Mouse (Mus musculus) small intestine, adult 2 months (tissue): Measurements from ENCODE around the gene Mast1. TPM values are rescaled to one million over a fixed set of nuclear protein-coding genes. Genes with fewer than 3 reads are reported as not detected.
A peak's percentile ranks its signal among the peaks of the same experiment; 100 is the strongest.

ENCODE experiments used
- H3K27ac ChIP-seq: fragments of 200-500 bp; 2 replicates; pipeline ENCODE4 v1.5.1; 2012; ENCODE audit warnings: low read depth, low read length, control low read depth, inconsistent platforms; ENCODE audit not compliant: insufficient read depth
- H3K27me3 ChIP-seq: fragments of 200-500 bp; 2 replicates; pipeline ENCODE4 v1.6.1; 2012; ENCODE audit warnings: mild to moderate bottlenecking, moderate library complexity, low read length, inconsistent platforms; ENCODE audit not compliant: control insufficient read depth, insufficient read depth
- H3K36me3 ChIP-seq: fragments of 200-500 bp; 2 replicates; pipeline ENCODE4 v1.6.1; 2012; ENCODE audit warnings: mild to moderate bottlenecking, low read length, control low read depth, inconsistent platforms; ENCODE audit not compliant: control insufficient read depth, insufficient read depth
- H3K4me1 ChIP-seq: fragments of 200-500 bp; 2 replicates; pipeline ENCODE4 v1.6.1; 2012; ENCODE audit warnings: low read length, inconsistent platforms, mixed read lengths; ENCODE audit not compliant: control insufficient read depth, insufficient read depth, insufficient read length
- H3K4me3 ChIP-seq: fragments of 200-500 bp; 2 replicates; pipeline ENCODE4 v1.5.1; 2012; ENCODE audit warnings: low read depth, mild to moderate bottlenecking, control low read depth, inconsistent platforms, low read length, moderate library complexity
- CTCF ChIP-seq: fragments of 200-500 bp; IDR thresholded peaks from 2 replicates; pipeline ENCODE4 v1.5.1; 2012; ENCODE audit warnings: low read depth, mild to moderate bottlenecking, control low read depth, inconsistent platforms, low read length, moderate library complexity, mixed read lengths; ENCODE audit not compliant: insufficient replicate concordance, insufficient read length; ENCODE audit errors: extremely low read depth
- POLR2A ChIP-seq: fragments of 200-500 bp; IDR thresholded peaks from 2 replicates; pipeline ENCODE4 v1.6.1; 2012; ENCODE audit warnings: low read depth, mild to moderate bottlenecking, control low read depth, inconsistent platforms, low read length, moderate library complexity
- WGBS: fragments of 180-500 bp; shearing (Covaris S2); methylation state at CpG from one replicate; pipeline ENCODE4 v1.1.7; 2018; 5-methylcytosine and 5-hydroxymethylcytosine counted together
- polyA plus RNA-seq: library from polyadenylated mRNA; depleted of rRNA; stranded (reverse); fragments of >200 nt; gene quantifications from 2 replicates; pipeline ENCODE4 v1.2.3, GENCODE M21; 2012; rRNA removed

Mast1 gene
- 0.50 and 0.71 TPM in 2 replicates for polyA plus RNA-seq

GRCm38 (mm10) chr8:84936962-84937546, at the start of gene Mast1:
TSS of gene Mast1 (minus strand) at chr8:84937359.
- Histone ChIP-seq H3K36me3 (no peaks in the 10 kb centered on the region), H3K4me3 (peak within 1 kb of the TSS; percentile 52), H3K4me1 (peaks cover 3% of the 10 kb centered on the region; the same call in 1 of the 2 replicates)

DNA sequence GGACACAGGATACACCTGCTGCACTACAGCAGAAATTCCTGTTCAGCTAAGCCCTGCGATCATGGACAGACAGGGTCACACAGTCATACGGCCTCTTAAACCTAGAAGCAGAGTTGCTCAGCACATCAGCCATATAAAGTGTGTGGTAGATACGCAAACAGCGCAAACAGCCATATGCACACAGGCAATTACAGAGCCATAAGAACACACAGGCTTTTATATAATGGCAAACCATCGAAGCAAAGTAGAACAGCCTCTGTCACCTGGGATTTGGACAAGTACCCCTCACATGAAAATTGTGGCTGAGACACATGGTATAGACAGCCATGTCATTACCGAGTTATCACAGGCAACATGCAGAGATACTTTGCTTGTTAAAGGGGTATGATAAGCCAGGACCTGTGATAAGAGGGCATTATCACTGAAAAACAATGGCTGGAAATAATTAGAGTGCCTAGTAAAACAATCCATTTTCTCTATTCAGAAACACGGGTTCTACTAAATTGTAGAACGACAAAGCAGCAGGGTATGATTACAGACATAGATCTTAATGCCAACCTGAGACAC, 49.3 kb upstream of the Mast1 start:
- H3K4me1 ChIP-seq = peaks cover 47% of the 10 kb centered on the region
- H3K4me3 ChIP-seq = peak overlapping the region; percentile 64
- WGBS = 14% methylated on average over 8 of the region's 8 CpGs

More at GRCm38 (mm10) chr8:84936962-84937546, at the start of gene Mast1:
- 1% methylated on average over 48 of the region's 50 CpGs for WGBS
- TF ChIP-seq CTCF = peak; percentile 51
- TF ChIP-seq POLR2A = no peak
- peaks cover 28% of the 10 kb centered on the region for H3K27me3 ChIP-seq
- H3K27ac ChIP-seq = no peak within 1 kb of the TSS

GRCm38 (mm10) chr8:84985684-84986378, 48.7 kb upstream of the Mast1 start:
- Histone ChIP-seq H3K27me3 (no peaks in the 10 kb centered on the region), H3K4me1 (peaks cover 49% of the 10 kb centered on the region), H3K4me3 (peak overlapping the region; percentile 64), H3K36me3 (no peaks in the 10 kb centered on the region), H3K27ac (peak overlapping the region; percentile 80)
- TF ChIP-seq POLR2A (no peak; the same call in 1 of the 2 replicates), CTCF (no peak)
- under 1% methylated on average over 53 of the region's 53 CpGs for WGBS

More for the DNA sequence above, 49.3 kb upstream of the Mast1 start:
- no peak for TF ChIP-seq POLR2A
- TF ChIP-seq CTCF = no peak
- Histone ChIP-seq H3K36me3 (no peaks in the 10 kb centered on the region), H3K27ac (peak overlapping the region; percentile 80), H3K27me3 (no peaks in the 10 kb centered on the region)

GRCm38 (mm10) chr8:84985049-84985683, 48.0 kb upstream of the Mast1 start:
- WGBS = 2% methylated on average over 23 of the region's 23 CpGs
- H3K4me3 ChIP-seq = peak overlapping the region; percentile 64
- TF ChIP-seq CTCF (no peak), POLR2A (no peak)
- peaks cover 55% of the 10 kb centered on the region for H3K4me1 ChIP-seq
- H3K27me3 ChIP-seq = no peaks in the 10 kb centered on the region
- H3K36me3 ChIP-seq = no peaks in the 10 kb centered on the region
- H3K27ac ChIP-seq = peak overlapping the region; percentile 80

- Histone ChIP-seq H3K4me1 (peaks cover 55% of the 10 kb centered on the region), H3K4me3 (peak overlapping the region; percentile 64), H3K27ac (peak overlapping the region; percentile 80), H3K36me3 (no peaks in the 10 kb centered on the region), H3K27me3 (no peaks in the 10 kb centered on the region)
- TF ChIP-seq CTCF (no peak), POLR2A (no peak)
- WGBS = 2% methylated on average over 16 of the region's 16 CpGs
Measured at GRCm38 (mm10) chr8:84984294-84985048, 47.3 kb upstream of the Mast1 start.

DNA sequence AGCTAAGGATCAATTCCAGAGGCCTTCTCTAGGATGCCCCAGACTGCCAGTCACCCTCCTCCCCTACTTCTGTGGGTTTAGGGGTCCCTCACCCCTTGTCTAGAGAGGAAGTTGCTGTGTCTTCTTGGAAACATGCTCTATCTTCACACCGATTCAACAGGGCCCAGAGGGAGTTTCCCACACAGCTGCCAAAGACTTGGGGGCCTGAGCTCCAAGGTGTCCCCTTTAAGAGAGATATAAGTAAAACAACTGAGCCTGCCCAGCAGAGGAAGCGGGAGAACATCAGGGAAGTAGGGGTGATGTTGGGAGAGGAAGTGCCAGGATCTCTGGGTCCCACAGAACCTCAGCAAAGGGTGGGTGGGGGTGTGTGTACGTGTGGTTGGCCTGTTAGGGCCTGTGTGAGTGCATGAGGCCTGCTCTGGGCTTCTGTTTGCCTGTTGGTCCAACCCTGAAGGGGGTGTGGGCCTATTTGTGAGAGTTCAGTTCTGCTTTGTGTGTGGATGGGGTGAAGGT, 45.4 kb upstream of the Mast1 start:
- TF ChIP-seq CTCF (no peak), POLR2A (no peak)
- Histone ChIP-seq H3K27me3 (no peaks in the 10 kb centered on the region), H3K27ac (peak overlapping the region; percentile 99), H3K4me3 (peak overlapping the region; percentile 25), H3K4me1 (peaks cover 49% of the 10 kb centered on the region), H3K36me3 (no peaks in the 10 kb centered on the region)
- WGBS = 36% methylated on average over 3 of the region's 3 CpGs
